In the genomic region with DNA sequence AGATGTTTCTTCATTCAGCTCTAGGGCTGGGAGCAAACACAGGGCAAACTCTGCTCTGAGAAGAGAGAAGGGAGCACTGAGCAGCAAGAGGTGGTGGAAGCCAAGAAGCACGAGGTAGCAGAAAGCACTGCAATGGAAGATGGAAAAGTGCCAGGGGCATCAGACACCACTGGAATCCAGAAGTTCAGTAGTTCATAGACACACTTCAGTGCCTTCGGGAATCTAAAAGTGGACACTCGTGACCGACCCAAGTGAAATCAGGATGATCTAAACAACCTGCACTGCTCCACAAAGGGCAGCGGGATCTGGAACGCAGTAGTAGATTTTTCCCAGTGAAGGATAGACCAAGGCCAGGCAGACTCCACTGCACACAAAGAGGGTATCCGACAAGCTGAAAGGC, we compare ENCODE assay signal across 20 mouse cellular contexts. TPM values are rescaled to one million over a fixed set of nuclear protein-coding genes. Genes with fewer than 3 reads are reported as not detected.
DNase-seq lines count a peak whose midpoint lies in the region; ATAC-seq and TF ChIP-seq lines count a peak whose summit lies in the region.
"Had no signal": no experiment of that assay in that cellular context is flagged by ENCODE, and none has a peak within 500 bp of the region (broad histone marks: within the 10 kb centered on the region; RNA-seq: fewer than 3 reads in every experiment).

No protein-coding gene starts in this region.

- no peak for ATAC-seq in hindbrain, postnatal 0 days
- ATAC-seq in hindbrain, embryonic 13.5 days (ENCODE audit: low FRiP score): no peak
- no peak for ATAC-seq in midbrain, embryonic 11.5 days (ENCODE audit: low FRiP score)
- ATAC-seq in kidney, embryonic 16.5 days (ENCODE audit: low FRiP score, low TSS enrichment): 0 out of 2 replicates have a peak, but pooled peaks have one; percentile 29
- ATAC-seq: intestine, embryonic 15.5 days; lung, postnatal 0 days had no signal

- H3K27me3 ChIP-seq in hindbrain, postnatal 0 days (ENCODE audit: insufficient read depth, low read length): no peaks in the 10 kb centered on the region
- no peaks in the 10 kb centered on the region for H3K27me3 ChIP-seq in hindbrain, embryonic 13.5 days
- H3K27me3 ChIP-seq in midbrain, embryonic 11.5 days (ENCODE audit: control insufficient read depth, insufficient read depth, low read length): no peaks in the 10 kb centered on the region
- H3K27me3 ChIP-seq in midbrain, embryonic 10.5 days (ENCODE audit: low read depth, poor library complexity, severe bottlenecking): no peaks in the 10 kb centered on the region
- H3K27me3 ChIP-seq in kidney, embryonic 16.5 days (ENCODE audit: insufficient read depth, low read length): no peaks in the 10 kb centered on the region
- H3K27me3 ChIP-seq: intestine, embryonic 15.5 days; limb, embryonic 12.5 days had no signal

- no peaks in the 10 kb centered on the region for H3K9me3 ChIP-seq in hindbrain, postnatal 0 days (ENCODE audit: low read length)
- 0 out of 2 replicates have a peak, but pooled peaks cover 2% of the 10 kb centered on the region for H3K9me3 ChIP-seq in hindbrain, embryonic 13.5 days
- no peaks in the 10 kb centered on the region for H3K9me3 ChIP-seq in midbrain, embryonic 11.5 days (ENCODE audit: control insufficient read depth, low read length)
- no peaks in the 10 kb centered on the region for H3K9me3 ChIP-seq in midbrain, embryonic 10.5 days (replicated peaks)
- H3K9me3 ChIP-seq in kidney, embryonic 16.5 days (ENCODE audit: low read length): no peaks in the 10 kb centered on the region
- H3K9me3 ChIP-seq: forebrain, embryonic 10.5 days; intestine, embryonic 15.5 days; limb, embryonic 12.5 days had no signal

- H3K4me3 ChIP-seq in hindbrain, postnatal 0 days (ENCODE audit: low read length): no peak overlapping the region
- no peak overlapping the region for H3K4me3 ChIP-seq in hindbrain, embryonic 13.5 days
- no peak overlapping the region for H3K4me3 ChIP-seq in midbrain, embryonic 11.5 days (ENCODE audit: low read depth, low read length)
- H3K4me3 ChIP-seq in midbrain, embryonic 10.5 days: no peak overlapping the region
- no peak overlapping the region for H3K4me3 ChIP-seq in kidney, embryonic 16.5 days (ENCODE audit: low read length)
- H3K4me3 ChIP-seq in olfactory bulb, adult 2 months (ENCODE audit: insufficient read depth, low read depth, low read length): no peak overlapping the region
- H3K4me3 ChIP-seq: forebrain, embryonic 10.5 days; gastrocnemius, adult 2 months; intestine, embryonic 15.5 days; limb, embryonic 12.5 days had no signal

- TF ChIP-seq POLR2A in olfactory bulb, adult 2 months (IDR thresholded peaks at IDR 0.05; ENCODE audit: insufficient read depth, low read depth, low read length): no peak

- no peak overlapping the region for H3K9ac ChIP-seq in hindbrain, postnatal 0 days (replicated peaks; ENCODE audit: low read length)
- H3K9ac ChIP-seq in hindbrain, embryonic 13.5 days: no peak overlapping the region
- no peak overlapping the region for H3K9ac ChIP-seq in midbrain, embryonic 11.5 days (ENCODE audit: low read length)
- H3K9ac ChIP-seq in kidney, embryonic 16.5 days (replicated peaks; ENCODE audit: low read length): no peak overlapping the region
- H3K9ac ChIP-seq: hindbrain, embryonic 14.5 days; intestine, embryonic 15.5 days; limb, embryonic 12.5 days; liver, embryonic 14.5 days had no signal

- 75% methylated on average over 7 of the region's 7 CpGs for WGBS in hindbrain, postnatal 0 days
- 95% methylated on average over 7 of the region's 7 CpGs for WGBS in hindbrain, embryonic 13.5 days
- WGBS in midbrain, embryonic 11.5 days: 93% methylated on average over 7 of the region's 7 CpGs
- 95% methylated on average over 7 of the region's 7 CpGs for WGBS in midbrain, embryonic 10.5 days
- 59% methylated on average over 7 of the region's 7 CpGs for WGBS in kidney, embryonic 16.5 days
- 63% methylated on average over 7 of the region's 7 CpGs for WGBS in olfactory bulb, adult 2 months

- no peak overlapping the region for H3K4me2 ChIP-seq in hindbrain, postnatal 0 days (ENCODE audit: low read depth, low read length)
- no peak overlapping the region for H3K4me2 ChIP-seq in hindbrain, embryonic 13.5 days
- no peak overlapping the region for H3K4me2 ChIP-seq in midbrain, embryonic 11.5 days
- H3K4me2 ChIP-seq in kidney, embryonic 16.5 days (replicated peaks; ENCODE audit: low read depth, low read length): no peak overlapping the region
- H3K4me2 ChIP-seq: hindbrain, embryonic 14.5 days; intestine, embryonic 15.5 days; limb, embryonic 12.5 days had no signal

- TF ChIP-seq CTCF in hindbrain, postnatal 0 days (IDR thresholded peaks at IDR 0.05; ENCODE audit: low read depth): no peak
- no peak for TF ChIP-seq CTCF in olfactory bulb, adult 2 months (IDR thresholded peaks at IDR 0.05; ENCODE audit: insufficient read depth, low read depth, low read length)

- H3K27ac ChIP-seq in hindbrain, postnatal 0 days: no peak overlapping the region
- H3K27ac ChIP-seq in hindbrain, embryonic 13.5 days: no peak overlapping the region
- no peak overlapping the region for H3K27ac ChIP-seq in midbrain, embryonic 11.5 days (ENCODE audit: low read depth, low read length)
- no peak overlapping the region for H3K27ac ChIP-seq in midbrain, embryonic 10.5 days (replicated peaks)
- no peak overlapping the region for H3K27ac ChIP-seq in kidney, embryonic 16.5 days (ENCODE audit: low read length)
- H3K27ac ChIP-seq in olfactory bulb, adult 2 months (ENCODE audit: insufficient read depth, low read depth, low read length): peak overlapping the region; percentile 69; the same call in 1 of the 2 replicates
- H3K27ac ChIP-seq: forebrain, embryonic 10.5 days; gastrocnemius, adult 2 months; hindbrain, embryonic 14.5 days; intestine, embryonic 15.5 days; limb, embryonic 12.5 days; liver, embryonic 14.5 days had no signal

- H3K36me3 ChIP-seq in hindbrain, postnatal 0 days (ENCODE audit: insufficient read depth, low read length): no peaks in the 10 kb centered on the region
- no peaks in the 10 kb centered on the region for H3K36me3 ChIP-seq in hindbrain, embryonic 13.5 days
- no peaks in the 10 kb centered on the region for H3K36me3 ChIP-seq in midbrain, embryonic 11.5 days (ENCODE audit: control insufficient read depth, insufficient read depth, low read length)
- no peaks in the 10 kb centered on the region for H3K36me3 ChIP-seq in midbrain, embryonic 10.5 days
- no peaks in the 10 kb centered on the region for H3K36me3 ChIP-seq in kidney, embryonic 16.5 days (ENCODE audit: insufficient read depth, low read length)
- H3K36me3 ChIP-seq: forebrain, embryonic 10.5 days; intestine, embryonic 15.5 days; limb, embryonic 12.5 days had no signal

- H3K4me1 ChIP-seq in hindbrain, postnatal 0 days (ENCODE audit: insufficient read depth, low read length): no peaks in the 10 kb centered on the region
- H3K4me1 ChIP-seq in hindbrain, embryonic 13.5 days (replicated peaks): peaks cover 5% of the 10 kb centered on the region; the same call in 1 of the 2 replicates
- H3K4me1 ChIP-seq in midbrain, embryonic 11.5 days (ENCODE audit: control insufficient read depth, insufficient read depth, low read length): no peaks in the 10 kb centered on the region
- H3K4me1 ChIP-seq in midbrain, embryonic 10.5 days: no peaks in the 10 kb centered on the region
- peaks cover 11% of the 10 kb centered on the region; the same call in 1 of the 2 replicates for H3K4me1 ChIP-seq in kidney, embryonic 16.5 days (ENCODE audit: insufficient read depth, low read length)
- peaks cover 7% of the 10 kb centered on the region for H3K4me1 ChIP-seq in olfactory bulb, adult 2 months (ENCODE audit: control insufficient read depth, insufficient read depth, low read length)
- H3K4me1 ChIP-seq: forebrain, embryonic 10.5 days; intestine, embryonic 15.5 days had no signal

- DNase-seq in hindbrain, postnatal 0 days (ENCODE audit: low spot score): peak; percentile 11
- peak; percentile 44 for DNase-seq in midbrain, embryonic 11.5 days (ENCODE audit: low spot score, missing footprints)
- DNase-seq in midbrain, embryonic 10.5 days (ENCODE audit: low spot score): no peak
- DNase-seq in thymus, postnatal 14 days: no peak
- DNase-seq: adrenal gland, adult 2 months; cerebellum, adult 8-10 months; gastrocnemius, adult 2 months; heart, postnatal 14 days; layer of hippocampus, adult 9-11 months; thymus, postnatal 25 days had no signal

RNA-seq across cellular contexts. Expression of gene Fam184a, which starts 18.6 kb away (rescaled TPM):
- total RNA-seq in hindbrain, postnatal 0 days (2014; rRNA removed): 11.6 and 23.4 TPM in 2 replicates
- 14.6 and 15.2 TPM in 2 replicates for polyA plus RNA-seq in hindbrain, postnatal 0 days (2015; fragmentation: Nextera tagmentation; extraction: Ambion mirVana)
- 12.0 and 13.6 TPM in 2 replicates for polyA plus RNA-seq in hindbrain, embryonic 13.5 days (2015; fragmentation: Nextera tagmentation; extraction: Ambion mirVana)
- 4.9 and 6.0 TPM in 2 replicates for polyA plus RNA-seq in midbrain, embryonic 11.5 days (2014; fragmentation: Nextera tagmentation; extraction: Ambion mirVana)
- 4.3 and 4.7 TPM in 2 replicates for polyA plus RNA-seq in midbrain, embryonic 10.5 days (2016; fragmentation: Nextera tagmentation; extraction: Ambion mirVana)
- polyA plus RNA-seq in kidney, embryonic 16.5 days (2015; fragmentation: Nextera tagmentation; extraction: Ambion mirVana): 5.2 and 5.6 TPM in 2 replicates
- not detected in 2 replicates for polyA plus RNA-seq in olfactory bulb, adult 2 months (2012; ENCODE audit: insufficient read depth, insufficient read length, low replicate concordance, missing spikeins)
- polyA plus RNA-seq: C2C12 had no signal

Comparison
In these comparisons a context has a peak if more than half of its experiments do, and no peak if none do; other contexts are left out.
1. DNase-seq: peak in hindbrain, postnatal 0 days (single experiment) and midbrain, embryonic 11.5 days (single experiment); none in midbrain, embryonic 10.5 days (single experiment) and thymus, postnatal 14 days (single experiment).